9 mouse cellular contexts compared by ENCODE assay signal in genomic region chr1:172368768-172369418, GRCm38 (mm10). TPM values are rescaled to one million over a fixed set of nuclear protein-coding genes. Genes with fewer than 3 reads are reported as not detected.
DNase-seq lines count a peak whose midpoint lies in the region; ATAC-seq lines count a peak whose summit lies in the region.
"Had no signal": no experiment of that assay in that cellular context is flagged by ENCODE, and none has a peak within 500 bp of the region (broad histone marks: within the 10 kb centered on the region; RNA-seq: fewer than 3 reads in every experiment).

No protein-coding gene starts in this region.

- no peak overlapping the region for H3K9ac ChIP-seq in liver, embryonic 11.5 days (ENCODE audit: low read depth, low read length)

- peak overlapping the region; percentile 46 for H3K4me2 ChIP-seq in liver, embryonic 11.5 days

- peaks cover 13% of the 10 kb centered on the region for H3K4me1 ChIP-seq in hindbrain, embryonic 10.5 days (replicated peaks)
- no peaks in the 10 kb centered on the region; the same call in 1 of the 2 replicates for H3K4me1 ChIP-seq in liver, embryonic 11.5 days (replicated peaks; ENCODE audit: control insufficient read depth, insufficient read depth, low read length)

- ATAC-seq in liver, embryonic 11.5 days (replicated peaks; ENCODE audit: low FRiP score), result peak; percentile 56
- ATAC-seq in monocyte, adult 5-6 weeks (replicated peaks; ENCODE audit: insufficient number of reproducible peaks, low FRiP score, low TSS enrichment, poor library complexity, severe bottlenecking), result peak; percentile 46; the same call in 1 of the 2 replicates

- H3K9me3 ChIP-seq in hindbrain, embryonic 10.5 days, result no peaks in the 10 kb centered on the region
- H3K9me3 ChIP-seq in liver, embryonic 11.5 days (ENCODE audit: control insufficient read depth, low read length), result no peaks in the 10 kb centered on the region

- DNase-seq in adrenal gland, adult 2 months, result peak; percentile 38
- DNase-seq in adrenal gland, adult 8-10 months, result no peak
- DNase-seq in CD8-positive naive resting alpha-beta T cell, adult 2 months (ENCODE audit: low read depth in 2 of 2, low spot score in 2 of 2), result peak; percentile 67 to 77
- DNase-seq in embryo, embryonic 11.5 days (ENCODE audit: low read depth, low spot score), result peak; percentile 34
- DNase-seq in hindbrain, embryonic 10.5 days (ENCODE audit: low spot score), result peak; percentile 71
- peak; percentile 65 for DNase-seq in liver, embryonic 11.5 days (ENCODE audit: low spot score)
- DNase-seq in thymus, postnatal 14 days, result peak; percentile 90

- peaks cover 20% of the 10 kb centered on the region for H3K27me3 ChIP-seq in hindbrain, embryonic 10.5 days (ENCODE audit: insufficient read depth, poor library complexity, severe bottlenecking)
- H3K27me3 ChIP-seq in liver, embryonic 11.5 days (replicated peaks; ENCODE audit: control insufficient read depth, insufficient read depth, low read length), result no peaks in the 10 kb centered on the region; the same call in 1 of the 2 replicates

- H3K27ac ChIP-seq in hindbrain, embryonic 10.5 days, result no peak overlapping the region
- H3K27ac ChIP-seq in liver, embryonic 11.5 days (ENCODE audit: low read depth, low read length), result no peak overlapping the region

- no peaks in the 10 kb centered on the region for H3K36me3 ChIP-seq in hindbrain, embryonic 10.5 days
- H3K36me3 ChIP-seq in liver, embryonic 11.5 days (ENCODE audit: control insufficient read depth, insufficient read depth, low read length), result no peaks in the 10 kb centered on the region

- H3K4me3 ChIP-seq in hindbrain, embryonic 10.5 days, result no peak overlapping the region
- H3K4me3 ChIP-seq in liver, embryonic 11.5 days (ENCODE audit: low read depth, low read length), result peak overlapping the region; percentile 8

- WGBS in hindbrain, embryonic 10.5 days, result 30% methylated on average over 23 of the region's 23 CpGs
- 24% methylated on average over 23 of the region's 23 CpGs for WGBS in liver, embryonic 11.5 days

RNA-seq across cellular contexts. Expression of gene Pigm, which starts 7.5 kb away (rescaled TPM):
- total RNA-seq in adrenal gland, adult 2 months (2021), result 10 to 100 TPM in 1 of 2 experiments, 1 to 10 TPM in 1; 9.2 to 11.2 TPM
- polyA plus RNA-seq in adrenal gland, adult 2 months (2012; rRNA removed), result 10.4 and 11.0 TPM in 2 replicates
- 10 to 100 TPM; 11.1 to 13.2 (median 11.8) TPM for total RNA-seq in adrenal gland, adult 8-10 months (2022)
- 8.7 and 10.5 TPM in 2 replicates for polyA plus RNA-seq in hindbrain, embryonic 10.5 days (2016; fragmentation: Nextera tagmentation; extraction: Ambion mirVana)
- 7.7 and 7.8 TPM in 2 replicates for polyA plus RNA-seq in liver, embryonic 11.5 days (2014; fragmentation: Nextera tagmentation; extraction: Ambion mirVana)
- 17.5 to 26.9 TPM (median 23.7 TPM) in 3 replicates for total RNA-seq in monocyte, adult 5-6 weeks (2017)

RNA-seq across cellular contexts. Expression of gene Kcnj10, which starts 27.9 kb away (rescaled TPM):
- total RNA-seq in adrenal gland, adult 2 months (2021), result 1 to 10 TPM; 1.0 to 1.1 TPM
- 0.99 and 1.1 TPM in 2 replicates for polyA plus RNA-seq in adrenal gland, adult 2 months (2012; rRNA removed)
- total RNA-seq in adrenal gland, adult 8-10 months (2022), result 1 to 10 TPM; 1.0 to 2.6 (median 1.7) TPM
- polyA plus RNA-seq in hindbrain, embryonic 10.5 days (2016; fragmentation: Nextera tagmentation; extraction: Ambion mirVana), result 0.31 and 0.77 TPM in 2 replicates
- polyA plus RNA-seq in liver, embryonic 11.5 days (2014; fragmentation: Nextera tagmentation; extraction: Ambion mirVana), result 0.10 TPM in 1 of 2 replicates, not detected in the other
- total RNA-seq in monocyte, adult 5-6 weeks (2017), result not detected in 3 replicates
- polyA plus RNA-seq: C2C12 had no signal

RNA-seq across cellular contexts. Expression of gene Kcnj9, which starts 39.8 kb away (rescaled TPM):
- total RNA-seq in adrenal gland, adult 2 months (2021), result under 1 TPM; 0.09 to 0.17 TPM
- 0.67 and 0.85 TPM in 2 replicates for polyA plus RNA-seq in adrenal gland, adult 2 months (2012; rRNA removed)
- total RNA-seq in adrenal gland, adult 8-10 months (2022), result under 1 TPM; 0.10 to 0.95 (median 0.48) TPM
- 0.11 and 0.71 TPM in 2 replicates for polyA plus RNA-seq in hindbrain, embryonic 10.5 days (2016; fragmentation: Nextera tagmentation; extraction: Ambion mirVana)
- polyA plus RNA-seq in liver, embryonic 11.5 days (2014; fragmentation: Nextera tagmentation; extraction: Ambion mirVana), result 0.39 and 0.51 TPM in 2 replicates
- total RNA-seq in monocyte, adult 5-6 weeks (2017), result 0.29 TPM in 1 of 3 replicates, not detected in the others
